Mouse (Mus musculus) CD4-positive, CD25-positive, alpha-beta regulatory T cell, adult 2 months (primary cell): ENCODE measurements around the gene Lrrc45.

Experiments used
- DNase-seq: peaks from one replicate; pipeline ENCODE4 v3.0.0-alpha.2; 2012; ENCODE audit warnings: low read depth, low spot score

Gene Lrrc45

DNA sequence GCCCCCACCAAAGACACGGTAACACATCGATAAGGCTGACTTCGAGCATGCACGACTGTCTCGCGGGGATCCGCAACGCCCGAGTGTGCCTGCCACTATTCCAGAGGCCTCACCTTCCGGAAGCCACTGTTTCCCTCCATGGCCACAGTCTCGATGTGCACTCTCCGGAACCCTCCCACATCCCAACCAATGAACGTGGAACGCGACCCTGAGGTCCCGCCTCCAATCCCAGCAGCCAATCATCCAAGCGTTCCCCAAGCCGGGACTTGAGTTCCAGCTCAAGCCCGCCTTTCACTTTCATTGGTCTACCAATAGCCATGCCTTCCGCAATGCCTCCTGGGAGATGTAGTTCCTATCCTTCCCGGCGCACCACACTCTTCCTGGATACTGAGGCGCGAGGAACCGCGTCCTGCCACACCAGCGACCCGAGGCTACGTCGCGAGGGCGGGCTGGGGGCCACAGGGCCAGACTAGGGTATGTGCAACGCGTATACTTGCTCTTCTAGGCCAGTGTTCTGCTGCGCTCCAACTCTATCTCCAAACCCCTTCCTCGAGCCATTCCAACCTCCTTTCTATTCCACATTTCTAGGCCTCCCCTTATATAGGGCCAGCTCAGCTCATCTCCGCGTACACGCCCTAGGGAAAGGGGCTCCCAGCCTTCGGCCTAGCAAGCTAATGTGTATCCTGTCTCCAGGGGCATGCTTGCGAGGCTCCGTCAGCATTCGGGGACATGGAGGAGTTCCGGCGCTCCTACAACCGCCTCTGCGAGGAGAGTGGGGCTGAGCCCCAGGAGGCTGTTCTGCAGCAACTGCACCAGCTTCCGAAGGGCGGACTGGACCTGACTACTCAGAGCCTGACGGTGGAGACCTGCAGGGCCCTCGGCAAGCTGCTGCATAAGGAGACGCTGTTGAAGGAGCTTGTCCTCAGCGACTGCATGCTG, at the start of gene Lrrc45, which contains the start of gene Cenpx:
Gene Lrrc45 (plus strand): TSS at position 346 of the 939 bp plus-strand sequence.
Gene Cenpx (minus strand): TSS at position 159 of the 939 bp plus-strand sequence.
- peak; percentile 98 for DNase-seq

DNA sequence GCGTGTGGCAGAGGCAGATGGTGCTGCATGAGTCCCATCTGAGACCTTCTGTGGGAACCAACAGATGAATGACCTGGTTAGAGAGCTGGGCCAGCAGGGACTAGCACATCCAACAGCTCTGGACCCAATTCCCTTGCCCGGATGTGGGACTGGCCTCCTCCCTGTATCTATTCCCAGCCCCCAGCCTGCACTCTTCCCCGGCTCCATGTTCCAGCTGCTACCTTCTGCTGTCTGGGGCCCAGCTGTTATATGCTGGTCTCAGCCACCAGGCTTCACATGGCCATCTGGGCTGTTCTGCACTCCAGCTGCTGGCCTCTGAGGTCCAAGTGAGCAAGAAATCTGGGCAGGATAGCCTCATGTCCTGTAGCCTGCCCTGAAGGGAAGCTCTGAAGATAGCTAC, 48.3 kb upstream of the Lrrc45 start:
- no peak for DNase-seq

DNA sequence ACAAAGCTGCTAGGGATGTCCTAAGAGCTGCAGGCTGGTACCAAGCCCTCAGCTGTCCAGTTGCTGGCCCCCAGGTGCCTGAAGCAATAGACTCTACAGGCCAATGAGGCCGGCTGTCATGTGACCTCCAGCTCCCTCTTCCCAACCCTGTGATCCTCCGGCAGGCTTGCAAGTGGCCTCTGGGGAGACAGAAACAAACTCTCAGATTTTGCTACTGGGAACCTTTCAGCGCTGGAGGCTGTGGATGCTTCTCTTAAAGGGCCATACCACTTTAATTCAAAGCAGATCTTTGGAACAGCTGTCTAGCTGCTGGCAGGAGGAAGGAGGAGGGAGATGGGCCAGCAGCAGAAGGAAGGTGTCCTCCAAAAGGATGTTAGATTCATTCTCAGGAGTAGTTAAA, 47.1 kb upstream of the Lrrc45 start:
- no peak for DNase-seq

DNA sequence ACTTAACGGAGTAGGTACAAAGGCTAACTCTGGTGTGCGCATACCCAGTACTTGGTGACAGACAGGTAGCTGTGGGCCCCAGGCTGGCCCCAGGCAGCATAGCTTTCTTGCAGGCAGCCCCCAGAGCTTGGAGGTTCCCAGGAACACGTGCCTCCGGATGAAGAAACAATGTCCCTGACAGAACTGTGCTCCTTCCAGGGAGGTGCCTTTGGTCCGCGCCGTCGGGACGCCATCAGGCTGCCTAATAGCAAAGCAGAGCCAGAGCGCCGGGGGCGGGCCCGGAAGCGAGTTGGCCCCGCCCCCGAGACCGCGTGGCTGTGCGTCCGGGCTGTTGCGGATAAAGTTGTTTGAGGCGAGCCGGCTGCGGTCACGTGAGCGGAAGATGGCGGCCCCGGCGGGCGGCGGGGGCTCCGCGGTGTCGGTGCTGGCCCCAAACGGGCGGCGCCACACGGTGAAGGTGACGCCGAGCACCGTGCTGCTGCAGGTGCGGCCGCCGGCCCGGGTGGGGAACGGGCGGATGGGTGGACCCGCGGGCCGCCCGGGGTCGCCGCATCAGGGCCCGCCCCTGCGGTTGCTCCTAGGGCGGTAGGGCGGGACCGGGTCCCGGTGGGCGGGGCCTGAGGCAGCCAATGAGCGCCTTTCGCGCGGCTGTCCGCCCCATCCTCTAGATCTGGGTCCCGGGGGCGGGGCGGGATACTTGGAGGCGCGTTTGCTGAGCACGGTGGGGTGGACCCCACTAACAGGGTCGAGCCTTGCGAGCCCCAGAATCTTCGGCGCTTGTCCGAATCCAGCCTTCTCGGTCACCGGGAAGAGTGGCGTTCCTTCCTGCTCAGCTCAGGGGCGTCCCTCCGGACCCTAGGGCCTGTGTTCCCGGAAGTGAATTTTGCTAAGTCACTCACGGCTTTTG, 40.8 kb upstream of the Lrrc45 start, which contains the start of gene Aspscr1:
Gene Aspscr1 (plus strand): TSS at position 287 of the 907 bp plus-strand sequence.
- DNase-seq = peak; percentile 97

DNA sequence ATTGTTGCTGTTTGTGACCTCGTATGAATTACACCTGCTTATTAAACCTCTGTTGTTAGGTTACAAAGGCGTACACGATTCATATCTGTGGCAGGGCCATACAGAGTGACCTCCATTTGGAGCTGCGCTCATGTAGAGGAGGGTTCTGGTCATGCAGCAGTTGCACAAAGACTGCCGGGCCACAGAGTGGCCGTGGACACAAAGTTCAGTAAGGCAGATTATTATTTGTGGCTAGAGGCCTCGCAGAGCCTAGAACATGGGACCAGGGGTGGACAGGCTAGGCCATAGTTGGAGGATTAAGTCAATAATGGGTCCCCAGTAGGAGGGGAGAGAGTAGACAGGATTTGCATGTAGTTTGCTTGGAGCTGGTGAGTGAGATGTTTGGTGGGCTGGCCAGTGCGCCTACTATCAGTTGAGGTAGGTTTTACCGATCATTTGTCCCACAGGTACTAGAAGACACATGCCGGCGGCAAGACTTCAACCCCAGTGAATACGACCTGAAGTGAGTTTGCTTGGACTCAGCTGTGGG, 40.1 kb upstream of the Lrrc45 start:
- DNase-seq = no peak

DNA sequence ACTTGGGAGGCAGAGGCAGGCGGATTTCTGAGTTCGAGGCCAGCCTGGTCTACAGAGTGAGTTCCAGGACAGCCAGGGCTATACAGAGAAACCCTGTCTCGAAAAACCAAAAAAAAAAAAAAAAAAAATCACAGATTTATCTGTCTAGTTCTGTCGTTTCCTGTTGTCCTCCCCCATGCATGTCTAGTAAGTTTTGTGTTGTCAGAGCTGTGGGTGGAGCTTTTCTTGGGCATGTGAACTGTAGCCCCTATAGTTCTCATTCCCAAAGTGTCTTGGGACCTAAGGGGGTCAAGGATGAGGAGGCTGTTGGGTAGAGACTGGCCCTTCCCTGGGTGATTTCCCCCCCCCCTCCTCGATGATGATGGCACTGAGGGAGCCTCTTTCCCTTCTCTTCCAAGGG, 37.9 kb upstream of the Lrrc45 start:
- DNase-seq = peak; percentile 41

DNA sequence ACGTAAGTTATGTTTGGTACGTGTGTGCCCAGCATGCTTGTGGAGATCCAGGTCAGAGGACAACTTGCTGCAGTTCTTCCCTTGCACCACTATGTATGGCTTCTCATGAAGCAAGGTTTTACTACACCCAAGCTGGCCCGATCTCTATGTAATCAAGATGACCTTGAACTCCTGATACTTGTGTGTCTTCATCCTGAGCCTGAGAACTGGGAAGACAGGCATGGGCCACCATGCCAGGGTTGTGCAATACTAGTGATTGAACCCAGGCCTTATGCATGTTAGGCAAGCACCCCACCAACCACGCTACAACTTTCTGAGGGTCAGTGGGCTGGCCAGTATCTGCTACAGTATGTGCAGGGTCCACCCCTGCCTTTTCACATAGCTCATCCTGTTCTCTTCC, 36.8 kb upstream of the Lrrc45 start:
- DNase-seq = no peak

DNA sequence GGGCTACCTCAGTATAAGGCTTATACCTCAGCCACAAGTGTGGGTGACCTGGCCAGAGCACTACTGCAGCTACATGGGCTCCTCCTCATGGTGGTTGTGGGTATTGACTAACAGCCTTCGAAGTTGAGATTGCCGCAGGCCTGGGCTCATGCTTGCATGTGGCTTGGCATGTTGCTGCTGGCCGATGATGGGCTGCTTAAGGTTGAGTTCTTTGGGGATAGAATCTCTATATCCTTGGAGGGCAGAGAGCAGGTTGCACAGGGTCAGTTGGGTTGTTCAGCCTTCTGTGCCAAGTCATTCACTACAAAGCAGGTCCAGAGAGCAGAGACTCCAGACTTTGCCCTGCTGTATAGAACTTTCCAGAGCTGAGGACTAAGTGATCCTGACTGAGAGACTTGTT, 33.8 kb upstream of the Lrrc45 start:
- peak; percentile 57 for DNase-seq

DNA sequence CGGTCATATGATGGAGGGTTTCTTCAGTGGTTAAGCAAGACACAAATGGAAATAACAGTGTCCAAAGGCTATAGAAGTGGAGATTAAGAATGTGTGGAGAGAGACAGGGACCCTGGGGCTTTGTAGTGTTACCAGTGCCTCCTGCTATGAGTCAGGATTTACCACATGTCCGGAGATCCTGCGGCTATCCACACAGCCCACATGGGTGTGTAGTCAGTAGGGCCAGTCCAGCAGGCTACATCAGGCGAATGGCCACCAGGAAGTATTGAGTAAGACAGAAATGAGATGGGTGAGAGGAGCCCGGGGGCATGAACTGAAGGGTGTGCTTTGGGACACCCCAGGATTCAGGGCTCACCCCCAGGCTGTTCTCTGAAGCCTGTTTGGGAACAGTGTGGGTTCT, 31.0 kb upstream of the Lrrc45 start:
- no peak for DNase-seq

DNA sequence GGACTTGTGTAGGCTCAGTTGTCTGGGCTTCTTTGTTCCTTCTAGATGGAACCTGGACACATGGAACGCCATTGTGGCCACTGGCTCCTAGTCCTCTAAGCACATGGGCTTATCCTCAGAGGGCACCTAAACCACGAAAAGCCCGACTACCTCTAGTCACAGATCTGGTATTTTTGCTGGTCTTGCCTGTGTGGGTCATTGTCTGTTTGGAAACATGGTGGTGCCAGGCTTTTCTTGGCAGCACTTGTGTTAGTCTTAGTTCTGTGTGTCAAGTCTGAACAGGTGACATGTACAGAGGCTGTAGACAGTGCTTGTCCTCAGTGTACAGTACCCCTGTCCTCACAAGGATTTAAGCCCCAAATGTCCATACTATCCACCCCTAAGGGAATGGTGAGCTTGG, 30.2 kb upstream of the Lrrc45 start:
- DNase-seq = no peak

DNA sequence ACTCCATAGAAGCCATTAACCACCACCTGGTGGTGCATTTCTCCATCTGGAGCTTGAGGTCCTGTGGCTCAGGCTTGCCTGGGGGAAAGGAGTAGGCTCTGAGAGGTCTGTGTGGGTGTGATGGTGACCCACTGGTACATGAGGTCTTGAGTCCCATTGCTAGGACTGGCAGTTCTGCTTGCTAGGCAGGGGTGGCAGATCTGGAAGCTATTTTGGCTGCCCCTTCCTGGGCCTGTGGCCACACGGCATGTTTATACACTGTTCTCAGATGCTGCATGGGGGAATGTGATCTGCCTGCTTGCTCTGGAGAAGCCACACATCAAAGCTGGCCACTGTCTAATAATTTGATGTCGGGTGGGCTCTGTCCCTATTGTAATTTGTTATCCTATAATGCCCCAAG, 29.6 kb upstream of the Lrrc45 start:
- DNase-seq = no peak

DNA sequence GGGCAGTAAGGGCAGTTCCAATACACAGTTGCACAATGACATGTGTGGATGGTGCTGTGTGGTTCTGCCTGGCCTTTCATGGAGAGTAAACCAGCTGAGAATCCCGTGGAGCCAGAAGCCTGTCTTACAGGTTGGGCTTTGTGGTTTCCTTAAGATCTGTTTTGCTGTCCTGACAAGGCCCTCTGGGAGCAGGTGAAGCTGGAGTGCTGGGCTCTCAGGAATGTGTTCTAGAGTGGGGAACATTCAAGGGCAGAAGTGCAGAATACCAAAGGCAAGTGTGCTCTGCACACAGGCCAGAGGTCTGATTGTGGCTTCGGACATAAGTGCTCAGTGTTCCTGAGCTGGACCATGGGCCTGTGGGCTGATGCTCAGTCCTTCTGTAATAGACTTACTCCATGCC, 29.1 kb upstream of the Lrrc45 start:
- no peak for DNase-seq

DNA sequence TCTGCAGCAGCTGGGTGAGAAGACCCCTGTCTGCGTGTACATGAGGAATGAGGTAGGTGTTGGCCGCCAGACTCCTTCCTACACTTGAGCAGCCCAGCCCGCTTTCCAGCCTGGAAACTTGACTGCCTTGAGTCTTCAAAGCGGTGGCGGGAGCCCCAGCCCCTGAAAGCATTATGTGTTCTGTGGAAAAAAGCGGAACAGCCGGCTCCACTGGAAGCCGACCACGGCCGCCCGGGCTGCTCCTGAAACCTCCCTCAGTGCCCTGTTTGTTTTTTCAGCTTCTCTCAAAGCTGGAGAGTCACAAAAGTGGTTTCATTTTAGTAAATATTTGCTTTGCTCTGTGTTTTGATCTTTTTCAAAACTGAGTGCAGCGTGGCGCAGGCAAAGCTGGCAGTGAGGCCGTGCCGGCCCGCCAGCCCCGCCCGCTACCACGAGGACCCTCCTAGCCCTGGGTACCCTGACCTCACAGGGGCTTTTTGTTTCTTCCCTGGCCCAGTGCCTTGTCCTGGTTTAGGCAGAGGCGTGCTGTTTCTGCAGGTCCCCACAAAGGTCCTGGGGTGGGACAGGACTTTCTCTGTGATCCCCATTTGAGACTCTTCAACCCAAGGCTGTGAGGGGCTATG, 27.0 kb upstream of the Lrrc45 start:
- DNase-seq = no peak

DNA sequence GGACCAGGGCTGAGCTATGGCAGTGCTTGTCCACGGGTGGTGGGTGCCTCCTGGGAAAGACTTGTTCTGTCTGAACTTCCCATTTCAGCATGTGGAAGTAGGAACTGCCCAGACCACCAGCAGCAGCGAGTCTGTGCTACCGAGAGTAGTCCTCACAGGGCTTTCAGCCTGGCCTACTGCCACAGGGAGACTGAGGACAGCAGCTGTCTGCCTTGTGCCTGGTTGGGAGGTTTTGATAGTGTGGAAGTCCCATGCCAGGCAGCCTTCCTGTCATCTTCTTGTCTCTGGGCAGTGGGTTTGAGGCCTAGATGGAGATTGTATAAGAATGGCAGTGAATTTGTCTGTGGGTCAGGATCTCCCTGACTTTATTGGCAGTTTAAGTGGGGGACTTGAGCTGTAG, 24.4 kb upstream of the Lrrc45 start:
- DNase-seq = no peak

DNA sequence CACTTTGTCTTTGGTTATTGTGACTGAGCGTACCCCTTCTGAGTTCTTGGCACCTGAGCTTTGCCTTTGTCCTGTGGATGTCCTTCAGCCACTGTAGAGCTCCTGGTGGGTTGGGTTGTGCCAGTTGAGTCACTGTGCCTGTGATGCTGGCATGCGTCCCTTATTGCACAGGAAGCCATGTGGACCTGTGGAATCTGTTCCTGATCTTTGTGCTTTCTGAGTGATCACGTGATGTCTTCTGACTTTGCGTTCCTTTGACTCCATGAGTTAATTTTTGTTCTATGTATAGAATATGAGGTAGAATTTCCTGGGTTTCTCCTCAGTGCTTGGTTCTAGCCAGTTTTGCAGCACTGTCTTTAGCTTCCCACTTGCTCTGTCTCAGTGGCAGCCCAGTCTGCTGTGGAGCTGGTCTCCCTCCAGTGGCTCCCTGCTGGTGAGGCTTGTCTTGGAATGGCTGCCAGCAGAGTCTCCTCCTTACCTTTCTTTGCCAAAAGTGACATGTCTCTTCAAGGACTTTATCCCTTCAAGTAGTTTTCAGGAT, 21.2 kb upstream of the Lrrc45 start:
- DNase-seq = no peak

DNA sequence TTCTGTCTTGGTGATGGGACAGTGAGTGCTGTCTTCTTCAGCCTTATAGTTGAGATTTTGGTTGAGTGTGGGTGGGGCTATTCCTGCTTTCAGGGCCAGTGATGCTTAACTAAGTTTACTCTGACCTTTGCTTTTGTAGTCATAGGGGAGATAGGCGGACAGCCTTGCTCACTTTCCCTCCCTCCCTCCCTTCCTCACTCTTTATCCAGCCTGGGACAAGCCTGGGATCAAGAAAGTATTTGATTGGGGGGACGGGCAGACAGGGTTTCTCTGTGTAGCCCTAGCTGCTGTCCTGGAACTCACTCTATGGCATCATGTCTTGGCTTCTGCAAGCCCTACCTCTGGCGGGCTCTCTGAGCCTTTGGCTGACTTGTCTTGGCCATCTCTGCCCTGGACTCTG, 20.3 kb upstream of the Lrrc45 start:
- no peak for DNase-seq

DNA sequence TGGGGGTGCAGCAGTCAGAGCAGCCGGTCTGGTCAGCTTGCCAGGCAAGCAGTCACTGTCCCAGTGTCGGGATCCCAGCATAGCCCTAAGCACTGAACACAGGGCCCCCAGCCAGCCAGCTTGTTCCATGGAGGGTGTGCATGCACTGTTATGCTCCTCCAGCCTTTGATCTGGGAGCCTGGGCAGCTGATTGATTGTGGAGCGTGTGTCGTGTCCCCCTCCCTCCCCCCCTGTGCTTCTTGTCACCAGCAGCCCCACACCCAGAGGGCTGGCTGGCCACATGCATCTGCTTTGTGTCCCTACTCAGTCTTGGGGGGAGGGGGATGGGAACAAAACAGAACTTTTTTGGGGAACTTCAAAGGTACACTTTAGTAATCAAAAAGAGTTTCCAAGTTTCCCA, 18.5 kb upstream of the Lrrc45 start:
- no peak for DNase-seq

DNA sequence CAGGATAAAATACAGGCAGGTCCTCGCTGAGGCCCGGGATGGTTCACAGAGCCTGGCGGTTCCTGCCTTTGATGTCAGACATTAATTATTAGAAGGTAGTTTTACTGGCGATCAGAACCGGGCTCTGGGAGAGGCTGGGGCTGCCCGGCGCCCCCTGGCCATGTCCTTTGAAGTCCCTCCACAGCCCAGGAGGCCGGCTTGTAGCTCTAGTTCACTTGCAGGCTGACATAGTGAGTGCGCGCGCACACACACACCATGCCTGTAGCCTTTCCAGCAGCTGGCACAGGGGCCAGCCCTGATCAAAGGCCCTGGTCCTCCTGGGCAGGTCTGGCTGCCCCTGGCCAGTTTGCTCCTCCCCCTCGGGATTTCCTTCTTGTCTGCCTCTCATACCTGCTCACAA, 18.1 kb upstream of the Lrrc45 start:
- DNase-seq = no peak

DNA sequence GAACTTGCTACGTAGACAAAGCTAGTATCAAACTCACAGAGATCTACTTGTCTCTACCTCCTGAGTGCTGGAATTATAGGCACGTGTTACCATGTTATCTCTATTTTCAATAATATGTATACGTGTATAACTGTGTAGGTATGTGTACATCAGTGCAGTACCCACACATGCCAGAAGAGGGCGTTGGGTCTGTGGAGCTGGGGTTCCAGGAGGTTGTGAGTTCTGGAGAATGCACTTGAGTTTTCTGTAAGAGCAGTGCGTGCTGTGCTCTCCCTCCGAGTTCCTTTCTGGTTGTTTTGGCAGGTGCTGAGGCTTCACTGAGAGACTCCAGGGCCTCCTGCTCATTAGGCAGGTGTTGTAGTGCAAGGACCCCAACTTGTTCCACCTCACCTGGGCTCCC, 17.2 kb upstream of the Lrrc45 start:
- DNase-seq = peak; percentile 27

DNA sequence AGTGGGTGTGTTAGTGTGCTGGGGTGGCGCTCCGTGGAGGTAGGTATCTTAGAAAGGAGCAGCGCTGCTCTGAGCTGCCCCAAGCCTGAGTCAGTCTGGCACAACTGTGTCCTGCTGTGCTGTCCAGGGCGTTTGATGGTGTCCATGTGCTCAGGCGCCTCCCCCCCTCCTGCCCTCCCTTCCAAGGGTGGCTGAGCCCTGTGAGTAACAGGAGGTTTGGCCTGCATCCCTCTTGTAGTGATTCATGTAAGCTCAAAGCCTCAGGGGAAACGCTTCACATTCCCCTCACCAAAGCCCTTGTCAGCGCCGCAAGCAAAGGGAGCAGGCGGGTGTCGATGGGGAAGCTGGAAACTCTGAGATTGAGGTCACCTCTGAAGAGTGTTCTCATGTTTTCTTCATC, 16.0 kb upstream of the Lrrc45 start:
- no peak for DNase-seq

DNA sequence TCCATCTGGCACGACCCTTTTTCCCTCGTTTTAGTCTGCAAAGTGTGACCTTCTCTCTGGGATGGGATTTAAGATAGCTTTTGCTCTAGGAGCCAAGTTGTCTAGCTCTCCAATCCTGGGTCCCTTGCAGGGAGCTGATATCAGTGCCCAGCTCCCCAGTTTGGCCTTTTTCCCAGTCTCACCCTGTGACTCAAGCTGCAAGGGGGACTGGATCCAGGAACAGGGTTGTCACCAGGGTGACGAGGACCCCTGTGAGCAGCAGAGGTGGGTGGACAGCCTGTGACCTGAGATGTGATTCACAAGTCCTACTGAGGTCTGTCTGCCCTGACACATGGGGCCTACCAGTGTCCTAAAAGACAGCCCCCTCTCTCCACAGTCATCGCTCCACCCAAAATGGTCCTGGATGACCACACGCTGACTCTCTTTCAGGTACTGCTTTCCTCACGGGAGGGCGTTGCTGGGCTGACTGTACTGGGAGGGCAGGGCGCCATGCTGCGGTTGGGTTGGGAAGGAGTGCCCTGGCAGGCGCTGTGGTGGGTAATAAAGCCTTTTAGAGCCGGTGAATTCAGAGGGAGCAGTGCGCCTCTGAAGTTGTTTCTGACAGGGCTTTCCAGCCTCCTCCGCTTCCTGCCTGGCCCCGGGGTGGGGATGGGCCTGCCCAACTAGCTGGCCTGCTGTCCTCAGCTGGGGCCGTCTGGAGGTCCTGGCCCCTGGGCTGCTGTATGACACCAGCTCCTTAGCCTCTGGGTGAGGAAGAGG, 9.8 kb upstream of the Lrrc45 start:
- DNase-seq = no peak
